Mouse (Mus musculus): Measurements from ENCODE around the gene BC024978. TPM values are rescaled to one million over a fixed set of nuclear protein-coding genes. Genes with fewer than 3 reads are reported as not detected.

BC024978 gene
- total and polyA plus RNA-seq, 3 experiments = 1.6 to 9.4 (median 1.7) TPM

DNA sequence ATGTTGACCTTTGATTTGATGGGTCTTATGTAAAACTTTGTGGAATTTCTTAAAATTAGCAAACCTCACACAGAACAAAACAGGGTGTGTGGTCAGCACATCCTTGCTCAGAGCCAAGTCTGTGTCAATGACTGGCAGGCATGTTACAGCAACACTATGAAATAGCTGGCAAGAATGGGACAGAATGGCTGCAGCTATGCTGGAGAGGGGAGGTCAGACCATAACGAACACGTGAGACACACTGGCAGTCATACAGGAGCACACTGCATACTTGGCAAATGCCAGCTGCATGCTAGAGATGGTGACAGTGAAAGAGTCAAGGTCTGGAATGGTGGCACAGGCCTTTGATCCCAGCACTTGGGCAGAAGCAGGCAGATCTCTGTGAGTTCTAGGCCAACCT is 40.1 kb downstream of the BC024978 start:
- peaks cover 23 to 44% of the 10 kb centered on the region in 2 experiments for H3K36me3 ChIP-seq (replicated peaks in 1 of 2; ENCODE audit: control insufficient read depth in 1 of 2, insufficient read depth in 1 of 2, low read length in 1 of 2)

DNA sequence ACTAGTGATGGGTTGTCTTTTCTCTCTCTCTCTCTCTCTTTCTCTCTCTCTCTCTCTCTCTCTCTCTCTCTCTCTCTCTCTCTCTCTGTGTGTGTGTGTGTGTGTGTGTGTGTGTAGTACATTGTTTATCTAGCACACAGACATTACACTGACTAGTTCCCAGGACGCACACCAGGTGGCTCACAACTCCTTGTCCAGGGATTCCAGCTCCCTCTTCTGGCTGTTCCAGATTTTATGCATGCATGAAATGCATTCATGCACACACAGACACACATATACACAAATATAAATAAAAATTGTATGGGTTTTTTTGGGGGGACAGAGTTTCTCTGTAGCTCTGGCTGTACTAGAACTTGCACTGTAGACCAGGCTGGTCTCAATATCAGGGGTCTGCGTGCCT is 41.9 kb downstream of the BC024978 start:
- Histone ChIP-seq H3K4me3 (replicated peaks in 1 of 3; ENCODE audit: low read depth in 2 of 3, low read length in 2 of 3, poor library complexity in 1 of 3) (no peak overlapping the region), H3K9ac (ENCODE audit: insufficient read depth, low read depth) (no peak overlapping the region), H3K27ac (ENCODE audit: insufficient read depth, low read depth) (no peak overlapping the region), H3K27me3 (replicated peaks) (no peaks in the 10 kb centered on the region), H3K79me2 (replicated peaks; ENCODE audit: control insufficient read depth, extremely low read depth, insufficient read depth, poor library complexity, severe bottlenecking) (no peaks in the 10 kb centered on the region), H3K4me2 (ENCODE audit: insufficient read depth, low read depth, poor library complexity, severe bottlenecking) (no peak overlapping the region), H3K36me3 (replicated peaks in 1 of 2; ENCODE audit: control insufficient read depth in 1 of 2, insufficient read depth in 1 of 2, low read length in 1 of 2) (peaks cover 38 to 62% of the 10 kb centered on the region in 2 experiments), H3K9me3 (replicated peaks; ENCODE audit: low read length) (no peaks in the 10 kb centered on the region), H3K4me1 (ENCODE audit: control insufficient read depth in 1 of 2, insufficient read depth in 2 of 2) (peaks cover 7 to 18% of the 10 kb centered on the region in 2 experiments)
- in situ Hi-C loops (cut with MboI; ENCODE audit: low pct_ligation_motif_present, low pct_unique_long_range_greater_than_20kb, low sequenced_read_pairs) = no loop called here
- dilution Hi-C loops (cut with MboI; ENCODE audit: extremely low pct_ligation_motif_present, extremely low pct_unique_long_range_greater_than_20kb, low sequenced_read_pairs) = no loop called here
- DNase-seq (ENCODE audit: extremely low read depth) = no peak
- TF ChIP-seq SIN3A (IDR thresholded peaks at IDR 0.05; ENCODE audit: low read length) (no peak), MEF2A (IDR thresholded peaks at IDR 0.05; ENCODE audit: borderline replicate concordance, low read depth, low read length) (no peak), TCF12 (IDR thresholded peaks at IDR 0.05; ENCODE audit: low read depth, low read length) (no peak), SMC3 (IDR thresholded peaks at IDR 0.05; ENCODE audit: low read depth, low read length) (peak; percentile 27), CTCF (conservative IDR thresholded peaks at IDR 0.05 in 1 of 2, IDR thresholded peaks at IDR 0.05 in 1 of 2; ENCODE audit: low read depth in 2 of 2, low read length in 2 of 2) (peak in 1 of 2 experiments; percentile 68; a peak in 2 of 4 replicates)

More for the DNA sequence above, 40.1 kb downstream of the BC024978 start:
- DNase-seq (ENCODE audit: extremely low read depth) = no peak
- TF ChIP-seq USF1 (IDR thresholded peaks at IDR 0.05; ENCODE audit: low read depth, low read length) (no peak), NELFE (IDR thresholded peaks at IDR 0.05; ENCODE audit: low read depth, low read length) (no peak), HCFC1 (IDR thresholded peaks at IDR 0.05; ENCODE audit: low read depth, low read length) (no peak), POLR2A (IDR thresholded peaks at IDR 0.05; ENCODE audit: low read depth, low read length) (no peak), MYC (IDR thresholded peaks at IDR 0.05; ENCODE audit: low read depth, low read length) (no peak), MAZ (IDR thresholded peaks at IDR 0.05; ENCODE audit: low read depth, low read length) (no peak), USF2 (conservative IDR thresholded peaks at IDR 0.05; ENCODE audit: low read depth, low read length) (no peak), RCOR1 (conservative IDR thresholded peaks at IDR 0.05; ENCODE audit: low read depth, low read length) (no peak), SIN3A (IDR thresholded peaks at IDR 0.05; ENCODE audit: low read length) (no peak), ZC3H11A (IDR thresholded peaks at IDR 0.05; ENCODE audit: low read depth, low read length) (no peak), SMC3 (IDR thresholded peaks at IDR 0.05; ENCODE audit: low read depth, low read length) (no peak)
- H3K9ac ChIP-seq (ENCODE audit: insufficient read depth, low read depth) = no peak overlapping the region
- H3K27ac ChIP-seq (ENCODE audit: insufficient read depth, low read depth) = no peak overlapping the region
- dilution Hi-C loops (cut with MboI; ENCODE audit: extremely low pct_ligation_motif_present, extremely low pct_unique_long_range_greater_than_20kb, low sequenced_read_pairs) (no loop called here), in situ Hi-C loops (cut with MboI; ENCODE audit: low pct_ligation_motif_present, low pct_unique_long_range_greater_than_20kb, low sequenced_read_pairs) (no loop called here)
- no peaks in the 10 kb centered on the region for H3K79me2 ChIP-seq (replicated peaks; ENCODE audit: control insufficient read depth, extremely low read depth, insufficient read depth, poor library complexity, severe bottlenecking)
- H3K4me1 ChIP-seq (ENCODE audit: control insufficient read depth in 1 of 2, insufficient read depth in 2 of 2) = peaks cover 12 to 21% of the 10 kb centered on the region in 2 experiments
- H3K9me3 ChIP-seq (replicated peaks; ENCODE audit: low read length) = no peaks in the 10 kb centered on the region
- H3K4me3 ChIP-seq (replicated peaks in 1 of 3; ENCODE audit: low read depth in 2 of 3, low read length in 2 of 3, poor library complexity in 1 of 3) = no peak overlapping the region
- H3K4me2 ChIP-seq (ENCODE audit: insufficient read depth, low read depth, poor library complexity, severe bottlenecking) = no peak overlapping the region
- no peaks in the 10 kb centered on the region for H3K27me3 ChIP-seq (replicated peaks)

DNA sequence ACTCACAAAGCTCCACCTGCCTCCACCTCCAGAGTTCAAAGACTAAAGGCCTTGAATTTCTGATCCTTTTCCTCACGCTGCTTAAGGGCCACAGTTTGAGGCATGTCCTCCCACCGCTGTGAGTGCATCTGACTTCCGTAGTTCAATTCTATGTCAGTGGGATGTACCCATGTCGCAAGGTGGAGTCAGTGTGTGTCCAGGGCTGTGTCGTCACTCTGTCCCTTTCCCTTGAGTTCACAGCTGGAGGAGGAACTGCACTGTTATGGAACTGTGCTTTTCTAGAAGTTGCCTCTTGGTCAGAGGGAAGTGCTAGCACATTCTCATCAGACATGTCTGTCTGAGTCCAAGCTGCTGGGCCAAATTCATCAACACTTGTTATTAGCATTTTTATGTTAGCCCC is 43.0 kb downstream of the BC024978 start:
- Histone ChIP-seq H3K9ac (ENCODE audit: insufficient read depth, low read depth) (no peak overlapping the region), H3K27me3 (replicated peaks) (no peaks in the 10 kb centered on the region), H3K79me2 (replicated peaks; ENCODE audit: control insufficient read depth, extremely low read depth, insufficient read depth, poor library complexity, severe bottlenecking) (no peaks in the 10 kb centered on the region), H3K4me1 (ENCODE audit: control insufficient read depth in 1 of 2, insufficient read depth in 2 of 2) (peaks cover 7 to 16% of the 10 kb centered on the region in 2 experiments), H3K4me2 (ENCODE audit: insufficient read depth, low read depth, poor library complexity, severe bottlenecking) (no peak overlapping the region), H3K27ac (ENCODE audit: insufficient read depth, low read depth) (no peak overlapping the region), H3K9me3 (replicated peaks; ENCODE audit: low read length) (no peaks in the 10 kb centered on the region), H3K4me3 (replicated peaks in 1 of 3; ENCODE audit: low read depth in 2 of 3, low read length in 2 of 3, poor library complexity in 1 of 3) (no peak overlapping the region), H3K36me3 (replicated peaks in 1 of 2; ENCODE audit: control insufficient read depth in 1 of 2, insufficient read depth in 1 of 2, low read length in 1 of 2) (peaks cover 48 to 72% of the 10 kb centered on the region in 2 experiments)
- no peak for DNase-seq (ENCODE audit: extremely low read depth)
- dilution Hi-C loops (cut with MboI; ENCODE audit: extremely low pct_ligation_motif_present, extremely low pct_unique_long_range_greater_than_20kb, low sequenced_read_pairs) (no loop called here), in situ Hi-C loops (cut with MboI; ENCODE audit: low pct_ligation_motif_present, low pct_unique_long_range_greater_than_20kb, low sequenced_read_pairs) (no loop called here)
- TF ChIP-seq GABPA (IDR thresholded peaks at IDR 0.05; ENCODE audit: insufficient replicate concordance, low read depth, low read length) (no peak), NRF1 (IDR thresholded peaks at IDR 0.05; ENCODE audit: low read depth, low read length) (no peak), TBP (conservative IDR thresholded peaks at IDR 0.05; ENCODE audit: low read depth, low read length) (no peak), MAFK (IDR thresholded peaks at IDR 0.05; ENCODE audit: insufficient replicate concordance, low read length) (no peak), POLR2A (IDR thresholded peaks at IDR 0.05; ENCODE audit: low read depth, low read length) (no peak), JUND (conservative IDR thresholded peaks at IDR 0.05; ENCODE audit: low read depth, low read length) (no peak), USF1 (IDR thresholded peaks at IDR 0.05; ENCODE audit: low read depth, low read length) (no peak), POLR2AphosphoS2 (IDR thresholded peaks at IDR 0.05; ENCODE audit: low read depth, low read length) (no peak), ELF1 (IDR thresholded peaks at IDR 0.05; ENCODE audit: low read depth, low read length) (no peak), UBTF (IDR thresholded peaks at IDR 0.05; ENCODE audit: low read depth, low read length) (no peak), MXI1 (IDR thresholded peaks at IDR 0.05; ENCODE audit: low read depth, low read length) (no peak), EP300 (IDR thresholded peaks at IDR 0.05; ENCODE audit: low read length) (no peak), PAX5 (IDR thresholded peaks at IDR 0.05; ENCODE audit: low read length) (no peak), MYC (IDR thresholded peaks at IDR 0.05; ENCODE audit: low read depth, low read length) (no peak), CHD1 (IDR thresholded peaks at IDR 0.05; ENCODE audit: low read depth, low read length) (no peak), RAD21 (IDR thresholded peaks at IDR 0.05; ENCODE audit: low read depth, low read length) (no peak)

Data from CH12.LX (cell line).